9 mouse cellular contexts compared by ENCODE assay signal in genomic region chr6:114659992-114660800, GRCm38 (mm10). TPM values are rescaled to one million over a fixed set of nuclear protein-coding genes. Genes with fewer than 3 reads are reported as not detected.
DNase-seq lines count a peak whose midpoint lies in the region; ATAC-seq and TF ChIP-seq lines count a peak whose summit lies in the region.
"Had no signal": no experiment of that assay in that cellular context is flagged by ENCODE, and none has a peak within 500 bp of the region (broad histone marks: within the 10 kb centered on the region; RNA-seq: fewer than 3 reads in every experiment).

No protein-coding gene starts in this region.

- H3K27me3 ChIP-seq in lung, embryonic 15.5 days, result no peaks in the 10 kb centered on the region
- H3K27me3 ChIP-seq in liver, embryonic 16.5 days (ENCODE audit: control insufficient read depth, insufficient read depth, low read depth, low read length), result no peaks in the 10 kb centered on the region
- no peaks in the 10 kb centered on the region for H3K27me3 ChIP-seq in stomach, embryonic 14.5 days (ENCODE audit: control insufficient read depth, insufficient read depth, low read length)
- no peaks in the 10 kb centered on the region for H3K27me3 ChIP-seq in hindbrain, postnatal 0 days (ENCODE audit: insufficient read depth, low read length)
- H3K27me3 ChIP-seq: hindbrain, embryonic 15.5 days had no signal

- H3K4me1 ChIP-seq in lung, embryonic 15.5 days, result peaks cover 6% of the 10 kb centered on the region
- peaks cover 29% of the 10 kb centered on the region for H3K4me1 ChIP-seq in liver, embryonic 16.5 days (ENCODE audit: control insufficient read depth, low read depth, low read length)
- no peaks in the 10 kb centered on the region for H3K4me1 ChIP-seq in stomach, embryonic 14.5 days (ENCODE audit: control insufficient read depth, insufficient read depth, low read length)
- H3K4me1 ChIP-seq in hindbrain, postnatal 0 days (ENCODE audit: insufficient read depth, low read length), result no peaks in the 10 kb centered on the region
- H3K4me1 ChIP-seq: hindbrain, embryonic 15.5 days had no signal

- H3K9ac ChIP-seq in lung, embryonic 15.5 days, result no peak overlapping the region
- H3K9ac ChIP-seq in liver, embryonic 16.5 days (ENCODE audit: low read depth, low read length), result peak overlapping the region; percentile 58
- no peak overlapping the region for H3K9ac ChIP-seq in stomach, embryonic 14.5 days (replicated peaks; ENCODE audit: low read depth, low read length)
- H3K9ac ChIP-seq in hindbrain, postnatal 0 days (replicated peaks; ENCODE audit: low read length), result no peak overlapping the region
- H3K9ac ChIP-seq: hindbrain, embryonic 15.5 days had no signal

- no peak overlapping the region for H3K4me2 ChIP-seq in lung, embryonic 15.5 days
- peak overlapping the region; percentile 53 for H3K4me2 ChIP-seq in liver, embryonic 16.5 days (ENCODE audit: low read depth, low read length)
- H3K4me2 ChIP-seq in stomach, embryonic 14.5 days (replicated peaks; ENCODE audit: low read depth, low read length), result no peak overlapping the region
- no peak overlapping the region for H3K4me2 ChIP-seq in hindbrain, postnatal 0 days (ENCODE audit: low read depth, low read length)
- H3K4me2 ChIP-seq: hindbrain, embryonic 15.5 days had no signal

- no peak for DNase-seq in lung, postnatal 14 days
- DNase-seq in urinary bladder, adult 18-20 months (ENCODE audit: low spot score in 2 of 2), result no peak
- DNase-seq in hindbrain, postnatal 0 days (ENCODE audit: low spot score), result no peak
- no peak for DNase-seq in cerebellum, adult 9-11 months

- peak; percentile 58; the same call in 1 of the 2 replicates for ATAC-seq in lung, embryonic 15.5 days (ENCODE audit: borderline replicate concordance, extremely low read depth, low FRiP score, low TSS enrichment)
- ATAC-seq in common myeloid progenitor, adult 5-6 weeks (replicated peaks; ENCODE audit: low read depth, poor library complexity, severe bottlenecking), result peak; percentile 95
- ATAC-seq in liver, embryonic 16.5 days (ENCODE audit: low read depth), result peak; percentile 94
- peak; percentile 63; the same call in 1 of the 2 replicates for ATAC-seq in stomach, embryonic 14.5 days (ENCODE audit: insufficient number of reproducible peaks, insufficient read depth, low FRiP score, low read depth)
- ATAC-seq in hindbrain, postnatal 0 days, result no peak

- no peak overlapping the region for H3K27ac ChIP-seq in lung, embryonic 15.5 days
- H3K27ac ChIP-seq in liver, embryonic 16.5 days (ENCODE audit: low read length), result peak overlapping the region; percentile 90
- H3K27ac ChIP-seq in stomach, embryonic 14.5 days (ENCODE audit: low read length), result no peak overlapping the region
- no peak overlapping the region for H3K27ac ChIP-seq in hindbrain, postnatal 0 days
- H3K27ac ChIP-seq: hindbrain, embryonic 15.5 days had no signal

- no peaks in the 10 kb centered on the region for H3K36me3 ChIP-seq in lung, embryonic 15.5 days
- H3K36me3 ChIP-seq in liver, embryonic 16.5 days (ENCODE audit: control insufficient read depth, insufficient read depth), result no peaks in the 10 kb centered on the region
- no peaks in the 10 kb centered on the region for H3K36me3 ChIP-seq in stomach, embryonic 14.5 days (ENCODE audit: control insufficient read depth, insufficient read depth, low read length)
- H3K36me3 ChIP-seq in hindbrain, postnatal 0 days (ENCODE audit: insufficient read depth, low read length), result no peaks in the 10 kb centered on the region
- H3K36me3 ChIP-seq: hindbrain, embryonic 15.5 days had no signal

- no peaks in the 10 kb centered on the region for H3K9me3 ChIP-seq in lung, embryonic 15.5 days
- no peaks in the 10 kb centered on the region for H3K9me3 ChIP-seq in liver, embryonic 16.5 days (replicated peaks; ENCODE audit: control insufficient read depth, low read length)
- no peaks in the 10 kb centered on the region for H3K9me3 ChIP-seq in stomach, embryonic 14.5 days (ENCODE audit: control insufficient read depth, low read depth, low read length)
- H3K9me3 ChIP-seq in hindbrain, postnatal 0 days (ENCODE audit: low read length), result no peaks in the 10 kb centered on the region
- H3K9me3 ChIP-seq: hindbrain, embryonic 15.5 days had no signal

- no peak overlapping the region for H3K4me3 ChIP-seq in lung, embryonic 15.5 days
- H3K4me3 ChIP-seq in liver, embryonic 16.5 days (ENCODE audit: low read depth, low read length), result peak overlapping the region; percentile 4; the same call in 1 of the 2 replicates
- H3K4me3 ChIP-seq in stomach, embryonic 14.5 days (ENCODE audit: low read depth, low read length), result no peak overlapping the region
- H3K4me3 ChIP-seq in hindbrain, postnatal 0 days (ENCODE audit: low read length), result no peak overlapping the region
- H3K4me3 ChIP-seq: hindbrain, embryonic 15.5 days had no signal

- 36% methylated on average over 5 of the region's 5 CpGs for WGBS in lung, embryonic 15.5 days
- 47% methylated on average over 5 of the region's 5 CpGs for WGBS in liver, embryonic 16.5 days (ENCODE audit: insufficient replicate concordance)
- WGBS in stomach, embryonic 14.5 days, result 44% methylated on average over 5 of the region's 5 CpGs
- 71% methylated on average over 5 of the region's 5 CpGs for WGBS in hindbrain, postnatal 0 days

- no peak for TF ChIP-seq CTCF in hindbrain, postnatal 0 days (IDR thresholded peaks at IDR 0.05; ENCODE audit: low read depth)

RNA-seq across cellular contexts. Expression of gene Atg7, which starts 17.3 kb away (rescaled TPM):
- polyA plus RNA-seq in lung, embryonic 15.5 days (2015; fragmentation: Nextera tagmentation; extraction: Ambion mirVana), result 21.5 and 22.6 TPM in 2 replicates
- 13.3 and 17.2 TPM in 2 replicates for total RNA-seq in common myeloid progenitor, adult 5-6 weeks (2017)
- polyA plus RNA-seq in liver, embryonic 16.5 days (2015; fragmentation: Nextera tagmentation; extraction: Ambion mirVana), result 11.4 and 13.2 TPM in 2 replicates
- 23.2 and 24.1 TPM in 2 replicates for polyA plus RNA-seq in stomach, embryonic 14.5 days (2014; fragmentation: Nextera tagmentation; extraction: Ambion mirVana)
- total RNA-seq in hindbrain, postnatal 0 days (2014; rRNA removed), result 15.0 and 17.5 TPM in 2 replicates
- polyA plus RNA-seq in hindbrain, postnatal 0 days (2015; fragmentation: Nextera tagmentation; extraction: Ambion mirVana), result 15.9 and 16.6 TPM in 2 replicates
